Mouse (Mus musculus) B cell, adult 2 months (primary cell): Measurements from ENCODE around the gene Acot8.

Experiments used
- DNase-seq, 2 experiments: peaks; one replicate each; pipeline ENCODE4 v3.0.0; 2022

Gene Acot8

DNA sequence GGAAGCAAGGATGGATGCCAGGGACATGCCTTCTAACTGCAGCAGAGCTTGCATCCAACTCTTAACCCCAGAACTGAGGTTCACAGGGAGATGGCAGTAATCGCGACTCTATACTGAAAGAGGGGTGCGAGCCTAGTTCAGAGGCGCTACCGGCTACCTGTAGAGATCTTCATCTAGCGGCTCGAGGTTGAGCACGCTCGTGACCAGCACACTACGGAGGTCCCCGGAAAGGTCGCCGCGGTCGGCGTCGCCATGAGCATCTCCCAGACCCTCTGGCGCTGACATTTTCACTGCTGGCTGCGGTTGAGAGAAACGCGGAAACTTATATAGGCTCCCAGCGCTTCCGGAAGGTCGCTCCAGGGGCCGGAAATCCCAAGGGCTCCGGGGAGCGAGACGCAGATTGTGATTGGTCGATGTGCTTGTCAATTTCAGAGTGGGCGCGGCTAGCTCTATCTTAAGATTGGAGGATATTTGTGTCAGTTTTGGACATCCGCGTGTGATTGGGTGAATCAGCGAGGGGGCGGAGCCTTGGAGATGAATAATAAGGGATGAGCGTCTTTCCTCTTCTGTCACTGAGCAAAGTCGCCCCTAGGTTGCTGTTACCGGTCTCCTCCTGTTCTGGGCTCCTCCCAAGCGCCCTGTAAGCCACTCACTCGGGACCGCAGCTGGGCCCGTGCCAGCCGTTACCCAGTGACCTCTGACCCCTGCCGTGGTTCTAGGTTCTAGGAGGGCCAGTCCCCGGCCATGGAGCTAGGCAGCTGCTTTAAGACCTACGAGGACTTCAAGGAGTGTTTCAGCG, at the start of gene Acot8, which contains the start of gene Zswim3:
Gene Acot8 (minus strand): TSS at position 350 of the 799 bp plus-strand sequence.
Gene Zswim3 (plus strand): TSS at position 566 of the 799 bp plus-strand sequence.
- DNase-seq = peak; percentile 96 to 97

- peak in 1 of 2 experiments; percentile 15 for DNase-seq
These were observed 45.4 kb upstream of the Acot8 start for GRCm38 (mm10) chr2:164850061-164850460.

DNA sequence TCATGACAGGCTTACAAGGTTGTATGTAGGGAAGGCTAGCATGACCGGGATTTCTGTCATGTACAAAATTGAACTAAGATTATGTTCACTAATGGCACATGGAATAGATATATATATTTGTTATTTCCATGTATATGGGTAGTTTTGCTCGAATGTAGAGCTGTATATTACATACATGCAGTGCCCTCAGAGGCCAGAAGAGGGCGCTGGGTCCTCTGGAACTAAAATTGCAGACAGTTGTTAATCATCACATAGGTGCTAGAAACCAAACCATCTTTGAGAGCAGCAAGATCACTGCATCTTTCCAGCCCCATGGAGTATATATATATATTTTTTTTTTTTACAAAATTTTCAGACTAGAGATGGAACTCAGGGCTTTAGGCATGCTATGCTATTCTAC, 41.1 kb upstream of the Acot8 start:
- DNase-seq = peak; percentile 70 to 72

DNA sequence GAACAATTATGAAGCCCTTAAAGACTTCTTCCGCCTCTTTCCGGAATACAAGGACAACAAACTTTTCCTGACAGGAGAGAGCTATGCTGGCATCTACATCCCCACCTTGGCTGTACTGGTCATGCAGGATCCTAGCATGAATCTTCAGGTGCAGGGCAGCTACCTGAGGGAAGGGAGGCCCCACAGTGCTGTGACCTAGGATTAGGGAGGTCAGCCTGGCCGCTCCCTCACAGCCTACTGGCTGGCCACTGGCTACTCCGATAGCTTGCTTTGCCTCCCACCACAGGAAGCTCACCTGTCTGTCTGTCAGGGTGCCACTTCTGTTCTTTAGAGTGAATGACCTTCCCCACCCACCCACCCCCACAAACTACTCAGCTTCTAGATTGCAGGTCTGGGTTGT, 30.5 kb upstream of the Acot8 start:
- DNase-seq = no peak

- peak in 1 of 2 experiments; percentile 9 for DNase-seq
These were observed 29.8 kb upstream of the Acot8 start for GRCm38 (mm10) chr2:164834531-164834930.

DNA sequence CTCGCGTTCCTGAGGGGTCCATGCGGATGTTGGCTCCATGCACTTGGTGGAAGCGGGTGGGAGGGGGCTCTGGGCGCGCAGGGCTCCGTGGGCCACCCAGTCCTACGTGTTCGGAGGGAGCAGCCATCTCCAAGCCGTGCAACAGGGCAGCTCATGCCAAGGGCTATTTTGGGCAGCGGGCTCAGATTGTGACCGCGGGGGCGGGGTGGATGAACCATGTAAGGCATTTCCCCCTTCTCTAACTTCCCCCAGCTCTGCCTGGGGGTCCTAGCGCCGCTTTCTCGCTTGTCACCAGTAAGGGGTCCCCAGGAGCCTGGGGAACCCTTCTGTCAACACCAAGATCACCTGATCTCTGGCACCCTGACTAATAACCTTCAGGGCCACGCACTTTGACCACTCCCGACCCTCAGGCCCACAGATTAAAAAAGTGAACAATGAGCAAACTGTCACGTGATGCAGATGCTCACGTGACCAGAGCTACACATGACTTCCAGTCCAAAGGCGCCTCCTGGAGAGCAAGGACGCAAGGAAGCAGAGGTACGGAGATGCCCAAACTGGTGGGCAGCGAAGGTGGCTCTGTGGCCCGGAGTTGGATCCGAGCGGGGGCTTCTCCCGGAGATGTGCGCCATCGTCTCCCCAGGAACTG, 28.8 kb upstream of the Acot8 start, which contains the start of gene Neurl2:
Gene Neurl2 (minus strand): TSS at position 143 of the 646 bp plus-strand sequence.
- DNase-seq = peak; percentile 87 to 89

GRCm38 (mm10) chr2:164832748-164833301, 28.1 kb upstream of the Acot8 start, which contains the start of gene Ctsa:
Gene Ctsa (plus strand): TSS chr2:164832873.
- DNase-seq = peak; percentile 83 to 85

DNA sequence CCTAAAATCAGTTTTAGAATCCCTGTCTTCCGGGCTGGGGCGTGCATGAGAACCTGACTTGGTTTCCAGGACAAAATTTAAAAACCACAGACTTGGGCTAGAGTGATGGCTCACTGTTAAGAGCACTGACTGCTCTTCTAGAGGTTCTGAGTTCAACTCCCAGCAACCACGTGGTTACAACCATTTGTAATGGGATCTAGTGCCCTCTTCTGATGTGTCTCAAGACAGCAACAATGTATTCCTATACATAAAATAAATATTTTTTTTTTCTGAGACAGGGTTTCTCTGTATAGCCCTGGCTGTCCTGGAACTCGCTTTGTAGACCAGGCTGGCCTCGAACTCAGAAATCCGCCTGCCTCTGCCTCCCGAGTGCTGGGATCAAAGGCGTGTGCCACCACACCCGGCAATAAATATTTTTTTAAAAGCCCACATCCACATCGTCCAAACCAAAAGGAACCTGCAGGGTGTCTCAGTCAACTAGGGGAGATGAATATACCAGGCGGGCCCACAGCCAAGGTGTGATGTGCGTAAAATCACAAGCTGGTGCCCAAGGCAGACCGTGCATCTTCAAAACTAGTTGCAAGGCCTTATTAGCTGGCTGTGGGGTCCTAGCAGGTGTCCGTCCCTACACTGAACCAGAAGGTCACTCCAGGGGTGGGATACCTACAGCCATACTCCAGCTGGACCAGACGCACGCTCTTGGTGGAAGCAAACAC, 27.5 kb upstream of the Acot8 start:
- no peak for DNase-seq

DNA sequence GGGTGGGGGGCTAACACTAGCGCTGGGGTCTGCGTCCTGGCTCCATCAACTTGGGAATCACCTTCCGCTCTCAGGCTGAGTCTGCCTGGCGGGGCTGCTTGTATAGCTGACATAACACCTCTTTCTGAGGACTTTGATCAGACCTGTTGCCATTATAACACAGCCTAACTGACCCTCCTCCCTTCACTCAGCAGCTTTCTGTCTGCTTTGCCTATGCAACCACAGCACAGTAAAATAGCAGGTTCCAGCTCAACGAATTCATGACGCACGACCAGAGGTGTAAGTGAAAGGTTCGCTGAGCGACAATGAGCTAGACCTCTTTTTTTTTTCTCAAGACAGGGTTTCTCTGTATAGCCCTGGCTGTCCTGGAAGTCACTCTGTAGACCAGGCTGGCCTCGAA, 26.3 kb upstream of the Acot8 start:
- peak; percentile 32 to 44 for DNase-seq

GRCm38 (mm10) chr2:164829090-164829489, 24.4 kb upstream of the Acot8 start:
- DNase-seq = no peak

- no peak for DNase-seq
These were observed 23.8 kb upstream of the Acot8 start, which contains the start of gene Spata25 for GRCm38 (mm10) chr2:164828437-164828836. Gene Spata25 (minus strand): TSS chr2:164828537.

DNA sequence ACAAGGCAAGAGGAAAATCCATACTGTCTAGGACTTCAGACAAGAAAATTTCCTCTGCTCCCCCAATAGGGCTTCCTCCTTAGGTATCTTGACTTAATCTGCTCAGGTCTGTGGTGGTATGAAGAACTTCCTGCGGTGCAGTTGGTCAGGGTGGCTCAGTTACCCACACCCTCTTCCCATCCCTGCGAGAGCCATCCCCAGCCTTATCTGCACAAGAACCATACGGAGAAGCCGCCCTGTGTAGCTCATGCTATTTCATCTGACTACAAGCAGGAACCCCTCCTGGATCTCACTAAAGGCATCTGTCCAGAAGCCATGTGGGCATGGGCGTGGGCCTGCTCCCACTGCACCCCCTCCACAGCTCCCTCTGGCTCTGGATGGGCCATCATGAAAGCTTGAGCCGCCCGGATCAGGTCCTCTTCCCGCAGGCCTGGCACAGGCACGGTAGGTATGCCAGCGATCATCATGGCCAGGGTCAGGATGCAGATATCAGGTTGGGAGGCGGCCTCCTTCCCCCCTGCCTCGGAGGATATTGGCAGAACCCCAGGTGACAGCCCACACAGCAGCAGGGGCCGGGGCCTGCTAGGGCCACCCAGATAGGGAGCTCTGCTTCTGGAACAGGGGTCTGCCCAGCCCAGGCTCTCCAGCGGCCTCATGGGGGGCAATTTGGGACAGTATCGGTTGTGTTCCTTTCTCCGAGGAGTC, 22.6 kb upstream of the Acot8 start:
- no peak for DNase-seq

DNA sequence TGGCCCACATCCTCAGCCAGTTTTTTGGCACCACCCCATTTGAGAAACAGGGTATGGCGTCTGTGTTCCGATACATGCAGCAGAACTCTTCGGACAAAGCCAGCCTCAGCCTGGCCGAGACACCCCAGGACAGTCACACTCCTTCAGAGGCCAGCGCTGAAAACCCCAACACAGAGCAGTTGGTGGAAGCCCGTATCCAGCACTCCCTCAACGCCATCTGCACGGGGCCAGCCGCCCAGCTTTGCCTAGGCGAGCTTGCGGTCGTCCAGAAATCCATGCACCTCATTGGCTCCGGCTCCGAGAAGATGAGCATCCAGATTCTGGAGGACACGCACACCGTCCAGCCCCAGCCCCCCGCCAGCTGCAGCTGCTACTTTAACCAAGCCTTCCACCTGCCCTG, 20.8 kb upstream of the Acot8 start:
- DNase-seq = no peak

- no peak for DNase-seq
These were observed 19.3 kb upstream of the Acot8 start for GRCm38 (mm10) chr2:164823969-164824368.

- DNase-seq = no peak
These were observed 18.5 kb upstream of the Acot8 start for GRCm38 (mm10) chr2:164823181-164823585.

DNA sequence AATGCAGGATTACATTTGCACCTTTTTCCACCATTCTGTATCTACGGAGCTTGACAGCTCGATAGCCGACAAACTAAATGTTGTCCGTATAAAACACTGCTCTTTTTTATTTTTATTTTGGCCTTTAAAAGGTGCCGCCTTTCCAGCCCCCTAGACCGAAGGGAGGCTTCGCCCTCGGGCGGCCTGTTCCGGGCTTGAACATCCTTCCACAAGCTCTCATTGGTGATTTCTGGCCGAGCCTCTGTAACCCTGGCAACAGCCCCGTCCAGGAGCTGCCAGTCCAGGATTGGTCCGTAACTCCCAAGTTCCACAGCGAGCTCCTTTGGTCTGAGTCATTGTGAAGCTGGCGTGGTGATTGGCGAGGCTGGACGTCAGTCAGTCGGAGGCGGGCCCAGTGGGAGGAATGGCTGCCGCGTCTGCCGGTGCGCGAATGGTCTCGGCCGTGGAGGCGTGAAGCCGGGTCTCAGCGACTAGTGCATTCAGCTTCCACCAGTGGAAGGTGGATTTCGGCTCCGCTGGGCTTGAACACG, 18.0 kb upstream of the Acot8 start, which contains the start of gene Zswim1:
Gene Zswim1 (plus strand): TSS at position 51 of the 530 bp plus-strand sequence.
- DNase-seq = peak; percentile 99 to 100

DNA sequence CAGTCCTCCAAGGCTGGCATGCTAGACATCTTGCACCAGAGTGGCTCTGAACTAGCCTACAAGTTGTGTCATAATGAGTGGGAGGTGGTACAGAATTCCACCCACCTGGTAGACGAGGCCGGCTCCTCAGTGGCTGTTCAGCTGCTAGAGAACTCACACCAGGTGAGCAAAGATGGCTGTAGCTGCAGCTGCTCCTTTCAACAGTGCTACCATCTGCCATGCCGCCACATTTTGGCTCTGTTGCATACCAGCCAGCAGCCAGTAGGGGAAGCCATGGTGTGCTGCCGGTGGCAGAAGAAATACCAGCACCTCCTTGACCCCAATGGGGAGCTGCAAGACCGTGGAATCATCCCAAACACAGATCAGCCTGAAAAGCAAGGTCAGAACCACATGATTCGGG, 16.4 kb upstream of the Acot8 start:
- DNase-seq = no peak

DNA sequence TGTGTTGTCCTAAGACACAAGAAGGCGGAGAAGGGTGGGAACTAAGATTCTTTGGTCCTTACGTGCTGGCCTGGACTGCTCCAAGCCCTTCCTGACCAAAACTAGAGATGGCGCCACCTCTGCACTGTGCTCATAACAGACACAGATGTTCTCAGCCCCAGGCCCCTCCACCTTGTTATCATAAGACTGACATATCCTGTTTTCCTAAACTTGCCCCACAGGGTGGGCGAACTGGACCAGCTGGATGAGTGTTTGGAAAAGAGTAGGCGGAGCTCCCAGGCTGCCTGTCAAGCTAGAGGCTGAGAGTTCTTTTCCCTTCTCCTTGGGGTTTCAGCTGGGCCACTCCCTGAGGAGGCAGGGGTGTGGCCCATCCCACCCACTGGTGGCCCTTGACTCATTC, 13.0 kb upstream of the Acot8 start:
- DNase-seq = no peak

- no peak for DNase-seq
These were observed 12.5 kb upstream of the Acot8 start for GRCm38 (mm10) chr2:164817206-164817605.

DNA sequence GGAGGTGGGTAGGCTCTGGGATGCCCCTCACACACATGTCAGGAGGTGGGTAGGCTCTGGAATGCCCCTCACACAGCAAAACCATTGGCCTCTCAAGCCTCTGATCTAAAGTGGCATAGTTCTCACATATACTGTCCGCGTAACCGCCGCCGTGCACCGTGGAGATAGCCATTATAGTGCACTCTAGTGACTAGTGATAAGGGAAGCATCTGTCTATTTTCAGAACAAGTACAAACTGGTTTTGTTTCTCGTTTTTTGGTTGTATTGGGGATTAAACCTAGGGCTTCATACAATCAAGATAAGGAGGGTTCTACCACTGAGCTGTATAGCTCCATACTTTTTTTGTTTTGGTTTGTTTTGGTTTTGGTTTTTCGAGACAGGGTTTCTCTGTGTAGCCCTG, 11.1 kb upstream of the Acot8 start:
- DNase-seq = no peak

- no peak for DNase-seq
These were observed 10.7 kb upstream of the Acot8 start for GRCm38 (mm10) chr2:164815348-164815747.

DNA sequence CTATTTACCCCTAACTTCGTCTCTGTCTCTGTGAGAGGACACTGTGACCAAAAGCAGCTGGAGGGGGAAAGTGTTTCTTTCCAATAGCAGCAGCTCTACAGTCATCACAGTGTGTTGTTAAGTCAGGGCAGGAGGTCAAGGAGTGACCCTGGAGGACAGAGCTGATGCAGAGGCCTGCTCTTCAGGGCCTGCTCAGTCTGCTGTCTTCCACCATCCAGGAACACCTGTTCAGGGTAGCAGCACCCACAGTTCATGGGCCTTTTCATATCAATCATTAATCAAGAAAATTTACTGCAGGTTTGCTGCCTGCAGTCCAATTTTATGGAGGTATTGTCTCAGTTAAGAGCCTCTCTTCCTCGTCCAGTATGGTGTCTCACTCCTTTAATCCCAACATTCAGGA, 8.9 kb upstream of the Acot8 start:
- DNase-seq = no peak
